Mouse (Mus musculus): ENCODE measurements around the gene Smc1b.

The Smc1b gene

GRCm38 (mm10) chr15:85131275-85132192 lies at the start of gene Smc1b, which contains the start of gene Ribc2:
Gene Smc1b, minus strand, starts transcription at chr15:85131964.
Gene Ribc2, plus strand, starts transcription at chr15:85132078.
- no peak for DNase-seq (ENCODE audit: low spot score in 2 of 2)

GRCm38 (mm10) chr15:85180368-85180767 lies 48.6 kb upstream of the Smc1b start:
- DNase-seq (ENCODE audit: low spot score in 2 of 2): no peak

GRCm38 (mm10) chr15:85179528-85180180 lies 47.9 kb upstream of the Smc1b start:
- no peak for DNase-seq (ENCODE audit: low spot score in 2 of 2)

GRCm38 (mm10) chr15:85178172-85178571 lies 46.4 kb upstream of the Smc1b start:
- DNase-seq (ENCODE audit: low spot score in 2 of 2): no peak

GRCm38 (mm10) chr15:85177576-85177975 lies 45.8 kb upstream of the Smc1b start:
- DNase-seq (ENCODE audit: low spot score in 2 of 2): peak in 1 of 2 experiments; percentile 18

- no peak for DNase-seq (ENCODE audit: low spot score in 2 of 2)
Observed at GRCm38 (mm10) chr15:85174060-85174459, 42.3 kb upstream of the Smc1b start.

- DNase-seq (ENCODE audit: low spot score in 2 of 2): no peak
Observed at GRCm38 (mm10) chr15:85173425-85173824, 41.7 kb upstream of the Smc1b start.

GRCm38 (mm10) chr15:85172054-85172453 lies 40.3 kb upstream of the Smc1b start:
- DNase-seq (ENCODE audit: low spot score in 2 of 2): no peak

GRCm38 (mm10) chr15:85167086-85167679 lies 35.4 kb upstream of the Smc1b start:
- no peak for DNase-seq (ENCODE audit: low spot score in 2 of 2)

GRCm38 (mm10) chr15:85166433-85166933 lies 34.7 kb upstream of the Smc1b start:
- no peak for DNase-seq (ENCODE audit: low spot score in 2 of 2)

GRCm38 (mm10) chr15:85162693-85163663 lies 31.2 kb upstream of the Smc1b start:
- no peak for DNase-seq (ENCODE audit: low spot score in 2 of 2)

- DNase-seq (ENCODE audit: low spot score in 2 of 2): no peak
Observed at GRCm38 (mm10) chr15:85161416-85161815, 29.7 kb upstream of the Smc1b start.

GRCm38 (mm10) chr15:85156198-85156597 lies 24.4 kb upstream of the Smc1b start:
- no peak for DNase-seq (ENCODE audit: low spot score in 2 of 2)

GRCm38 (mm10) chr15:85154091-85154490 lies 22.3 kb upstream of the Smc1b start:
- no peak for DNase-seq (ENCODE audit: low spot score in 2 of 2)

GRCm38 (mm10) chr15:85152577-85152976 lies 20.8 kb upstream of the Smc1b start:
- no peak for DNase-seq (ENCODE audit: low spot score in 2 of 2)

GRCm38 (mm10) chr15:85151433-85151918 lies 19.7 kb upstream of the Smc1b start:
- DNase-seq (ENCODE audit: low spot score in 2 of 2): no peak

- no peak for DNase-seq (ENCODE audit: low spot score in 2 of 2)
Observed at GRCm38 (mm10) chr15:85144249-85144648, 12.5 kb upstream of the Smc1b start.

GRCm38 (mm10) chr15:85143747-85144146 lies 12.0 kb upstream of the Smc1b start:
- DNase-seq (ENCODE audit: low spot score in 2 of 2): no peak

GRCm38 (mm10) chr15:85143161-85143560 lies 11.4 kb upstream of the Smc1b start:
- DNase-seq (ENCODE audit: low spot score in 2 of 2): no peak

- DNase-seq (ENCODE audit: low spot score in 2 of 2): no peak
Observed at GRCm38 (mm10) chr15:85142441-85142840, 10.7 kb upstream of the Smc1b start.

GRCm38 (mm10) chr15:85141290-85141689 lies 9.5 kb upstream of the Smc1b start:
- DNase-seq (ENCODE audit: low spot score in 2 of 2): no peak

All from spleen, postnatal 36 days (tissue).